Mouse (Mus musculus) liver, adult 2 months (tissue): ENCODE data around the gene Dscaml1.

ENCODE experiments used
- CTCF ChIP-seq: fragments of 200-500 bp; IDR thresholded peaks from 2 replicates; pipeline ENCODE4 v1.5.1; 2011; ENCODE audit warnings: low read depth, low read length, control low read depth
- POLR2A ChIP-seq: fragments of 200-500 bp; IDR thresholded peaks from 2 replicates; pipeline ENCODE4 v1.6.1; 2011; ENCODE audit warnings: low read length, control low read depth; ENCODE audit not compliant: insufficient read depth; ENCODE audit errors: extremely low read depth

DNA sequence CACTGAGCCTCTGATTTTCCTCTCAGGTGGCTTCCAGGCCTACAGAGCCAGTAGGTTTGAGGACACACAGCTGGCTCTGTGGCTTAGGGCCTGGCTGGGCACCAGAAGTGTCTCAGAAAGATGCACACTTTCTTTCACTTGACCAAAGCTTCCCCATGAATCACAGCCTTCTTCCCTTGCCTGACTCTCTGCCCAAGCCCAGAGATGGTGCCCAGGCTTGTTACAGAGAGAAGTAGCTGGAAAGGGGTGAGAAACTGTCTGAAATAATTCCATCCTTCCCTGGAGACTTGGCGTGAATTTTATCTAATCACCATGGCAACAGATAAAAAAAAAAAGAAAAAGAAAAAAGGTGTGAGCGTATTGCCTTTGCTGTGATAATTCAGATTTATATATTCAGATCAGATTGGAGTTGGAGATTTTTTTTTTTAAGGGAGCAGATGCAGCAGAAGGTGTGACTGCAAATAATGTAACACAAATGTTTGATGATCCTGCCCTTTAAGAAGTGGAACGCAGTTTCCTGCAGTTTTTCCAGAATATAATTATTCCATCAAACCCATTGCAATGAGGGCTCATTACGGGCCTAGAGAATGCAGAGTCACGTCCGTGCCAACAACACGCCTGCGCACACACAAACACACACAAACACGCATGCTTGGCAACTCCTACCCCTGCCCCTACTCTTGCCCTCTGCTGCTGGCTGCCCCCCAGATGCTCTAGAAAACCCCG lies 44.5 kb downstream of the Dscaml1 start:
- TF ChIP-seq CTCF (no peak), POLR2A (no peak)
